Mouse (Mus musculus): Measurements from ENCODE around the gene Aamp.

- TF ChIP-seq POLR2A (IDR thresholded peaks at IDR 0.05; ENCODE audit: control insufficient read depth, extremely low read depth, insufficient read depth, low read length, poor library complexity), result no peak
- TF ChIP-seq CTCF (IDR thresholded peaks at IDR 0.05; ENCODE audit: borderline replicate concordance, control insufficient read depth, extremely low read depth, insufficient read depth, low read length, poor library complexity), result no peak
Measured at GRCm38 (mm10) chr1:74288327-74288726, 3.8 kb upstream of the Aamp start.

Data from thymus, adult 2 months (tissue).